ENCODE assay signal across 21 mouse cellular contexts in genomic region chr19:16147446-16147845, GRCm38 (mm10). TPM values are rescaled to one million over a fixed set of nuclear protein-coding genes. Genes with fewer than 3 reads are reported as not detected.
DNase-seq lines count a peak whose midpoint lies in the region; ATAC-seq and TF ChIP-seq lines count a peak whose summit lies in the region.
"Had no signal": no experiment of that assay in that cellular context is flagged by ENCODE, and none has a peak within 500 bp of the region (broad histone marks: within the 10 kb centered on the region; RNA-seq: fewer than 3 reads in every experiment).

No protein-coding gene starts in this region.

- no peaks in the 10 kb centered on the region for H3K4me1 ChIP-seq in forebrain, postnatal 0 days (ENCODE audit: insufficient read depth)
- H3K4me1 ChIP-seq in forebrain, embryonic 12.5 days = peaks cover 5% of the 10 kb centered on the region; the same call in 1 of the 2 replicates
- no peaks in the 10 kb centered on the region for H3K4me1 ChIP-seq in lung, postnatal 0 days (ENCODE audit: insufficient read depth, low read depth, low read length)
- H3K4me1 ChIP-seq in embryonic facial prominence, embryonic 13.5 days = peaks cover 17% of the 10 kb centered on the region; the same call in 1 of the 2 replicates
- H3K4me1 ChIP-seq in intestine, embryonic 15.5 days (replicated peaks) = 0 out of 2 replicates have a peak, but pooled peaks cover 5% of the 10 kb centered on the region
- H3K4me1 ChIP-seq: stomach, embryonic 15.5 days had no signal

- no peak overlapping the region for H3K4me3 ChIP-seq in forebrain, postnatal 0 days (ENCODE audit: low read depth, low read length)
- H3K4me3 ChIP-seq in forebrain, embryonic 12.5 days (replicated peaks) = no peak overlapping the region
- no peak overlapping the region for H3K4me3 ChIP-seq in lung, postnatal 0 days (ENCODE audit: low read depth, low read length)
- no peak overlapping the region for H3K4me3 ChIP-seq in embryonic facial prominence, embryonic 13.5 days
- no peak overlapping the region for H3K4me3 ChIP-seq in intestine, embryonic 15.5 days (replicated peaks)
- H3K4me3 ChIP-seq: embryonic facial prominence, embryonic 12.5 days; limb, embryonic 15.5 days; stomach, embryonic 15.5 days had no signal

- TF ChIP-seq CTCF in forebrain, postnatal 0 days (IDR thresholded peaks at IDR 0.05; ENCODE audit: low read depth) = no peak
- TF ChIP-seq CTCF in lung, postnatal 0 days (IDR thresholded peaks at IDR 0.05) = no peak

- 74% methylated on average over 6 of the region's 6 CpGs for WGBS in forebrain, postnatal 0 days
- whole genome bisulfite sequencing in forebrain, embryonic 12.5 days = 89% methylated on average over 6 of the region's 6 CpGs
- WGBS in lung, postnatal 0 days = 75% methylated on average over 6 of the region's 6 CpGs
- WGBS in embryonic facial prominence, embryonic 13.5 days = 42% methylated on average over 6 of the region's 6 CpGs
- 84% methylated on average over 6 of the region's 6 CpGs for WGBS in intestine, embryonic 15.5 days

- ATAC-seq in forebrain, postnatal 0 days = peak; percentile 88
- no peak for ATAC-seq in forebrain, embryonic 12.5 days (ENCODE audit: low FRiP score)
- ATAC-seq in lung, postnatal 0 days = peak; percentile 50; the same call in 1 of the 2 replicates
- ATAC-seq in embryonic facial prominence, embryonic 13.5 days (ENCODE audit: insufficient number of reproducible peaks, insufficient read depth, low FRiP score, low TSS enrichment, low read depth) = 0 out of 2 replicates have a peak, but pooled peaks have one; percentile 32
- no peak for ATAC-seq in intestine, embryonic 15.5 days
- ATAC-seq: hindbrain, embryonic 16.5 days; liver, postnatal 0 days; midbrain, embryonic 16.5 days had no signal

- H3K9me3 ChIP-seq in forebrain, postnatal 0 days (ENCODE audit: low read length) = no peaks in the 10 kb centered on the region
- no peaks in the 10 kb centered on the region for H3K9me3 ChIP-seq in forebrain, embryonic 12.5 days
- no peaks in the 10 kb centered on the region for H3K9me3 ChIP-seq in lung, postnatal 0 days (ENCODE audit: low read length)
- no peaks in the 10 kb centered on the region for H3K9me3 ChIP-seq in embryonic facial prominence, embryonic 13.5 days
- H3K9me3 ChIP-seq in intestine, embryonic 15.5 days = no peaks in the 10 kb centered on the region
- H3K9me3 ChIP-seq: embryonic facial prominence, embryonic 12.5 days; limb, embryonic 15.5 days; megakaryocyte, embryonic 14.5 days; stomach, embryonic 15.5 days had no signal

- no peak overlapping the region for H3K9ac ChIP-seq in forebrain, postnatal 0 days
- H3K9ac ChIP-seq in forebrain, embryonic 12.5 days = no peak overlapping the region
- no peak overlapping the region for H3K9ac ChIP-seq in lung, postnatal 0 days (replicated peaks; ENCODE audit: low read depth)
- no peak overlapping the region for H3K9ac ChIP-seq in embryonic facial prominence, embryonic 13.5 days
- H3K9ac ChIP-seq in intestine, embryonic 15.5 days = no peak overlapping the region
- H3K9ac ChIP-seq: embryonic facial prominence, embryonic 12.5 days; limb, embryonic 15.5 days; liver, postnatal 0 days; stomach, embryonic 15.5 days had no signal

- H3K4me2 ChIP-seq in forebrain, postnatal 0 days (ENCODE audit: low read depth) = no peak overlapping the region
- no peak overlapping the region for H3K4me2 ChIP-seq in forebrain, embryonic 12.5 days
- no peak overlapping the region for H3K4me2 ChIP-seq in lung, postnatal 0 days (replicated peaks; ENCODE audit: low read depth, low read length)
- no peak overlapping the region for H3K4me2 ChIP-seq in embryonic facial prominence, embryonic 13.5 days
- H3K4me2 ChIP-seq in intestine, embryonic 15.5 days (replicated peaks) = no peak overlapping the region
- H3K4me2 ChIP-seq: embryonic facial prominence, embryonic 12.5 days; heart, embryonic 11.5 days; limb, embryonic 15.5 days; stomach, embryonic 15.5 days had no signal

- DNase-seq in forebrain, postnatal 0 days = peak; percentile 48
- DNase-seq in lung, postnatal 0 days (ENCODE audit: low spot score) = no peak
- no peak for DNase-seq in lung, postnatal 14 days
- DNase-seq in urinary bladder, postnatal 4 days (ENCODE audit: low spot score in 2 of 2) = no peak
- DNase-seq: cerebellum, adult 11 months; cerebellum, postnatal 25 days; gastrocnemius, postnatal 25 days; kidney, adult 18-20 months; kidney, postnatal 14 days; liver, postnatal 0 days; spleen, adult 18-20 months had no signal

- no peak overlapping the region for H3K27ac ChIP-seq in forebrain, postnatal 0 days (ENCODE audit: low read depth, low read length)
- H3K27ac ChIP-seq in forebrain, embryonic 12.5 days = no peak overlapping the region
- H3K27ac ChIP-seq in lung, postnatal 0 days (ENCODE audit: low read length) = no peak overlapping the region
- peak overlapping the region; percentile 48 for H3K27ac ChIP-seq in embryonic facial prominence, embryonic 13.5 days
- no peak overlapping the region for H3K27ac ChIP-seq in intestine, embryonic 15.5 days
- H3K27ac ChIP-seq: embryonic facial prominence, embryonic 12.5 days; limb, embryonic 15.5 days; stomach, embryonic 15.5 days had no signal

- no peak for TF ChIP-seq EP300 in lung, postnatal 0 days (IDR thresholded peaks at IDR 0.05)

- no peaks in the 10 kb centered on the region for H3K36me3 ChIP-seq in forebrain, postnatal 0 days (ENCODE audit: insufficient read depth)
- 0 out of 2 replicates have a peak, but pooled peaks cover 10% of the 10 kb centered on the region for H3K36me3 ChIP-seq in forebrain, embryonic 12.5 days (replicated peaks)
- no peaks in the 10 kb centered on the region for H3K36me3 ChIP-seq in lung, postnatal 0 days (ENCODE audit: insufficient read depth, low read length)
- H3K36me3 ChIP-seq in embryonic facial prominence, embryonic 13.5 days = peaks cover 11% of the 10 kb centered on the region
- no peaks in the 10 kb centered on the region for H3K36me3 ChIP-seq in intestine, embryonic 15.5 days
- H3K36me3 ChIP-seq: stomach, embryonic 15.5 days had no signal

- H3K27me3 ChIP-seq in forebrain, postnatal 0 days (ENCODE audit: insufficient read depth, low read length) = no peaks in the 10 kb centered on the region
- no peaks in the 10 kb centered on the region for H3K27me3 ChIP-seq in forebrain, embryonic 12.5 days
- no peaks in the 10 kb centered on the region for H3K27me3 ChIP-seq in lung, postnatal 0 days (replicated peaks; ENCODE audit: insufficient read depth, low read length)
- no peaks in the 10 kb centered on the region for H3K27me3 ChIP-seq in embryonic facial prominence, embryonic 13.5 days
- no peaks in the 10 kb centered on the region for H3K27me3 ChIP-seq in intestine, embryonic 15.5 days (replicated peaks)
- H3K27me3 ChIP-seq: embryonic facial prominence, embryonic 12.5 days; limb, embryonic 15.5 days; megakaryocyte, embryonic 14.5 days; stomach, embryonic 15.5 days had no signal

RNA-seq across cellular contexts. Expression of gene Gnaq, which starts 14.8 kb away (rescaled TPM):
- 115 and 143 TPM in 2 replicates for total RNA-seq in forebrain, postnatal 0 days (2014; rRNA removed)
- 60.1 and 94.2 TPM in 2 replicates for polyA plus RNA-seq in forebrain, postnatal 0 days (2015; fragmentation: Nextera tagmentation; extraction: Ambion mirVana)
- 44.0 and 49.5 TPM in 2 replicates for polyA plus RNA-seq in forebrain, embryonic 12.5 days (2016; fragmentation: Nextera tagmentation; extraction: Ambion mirVana)
- 27.6 and 30.2 TPM in 2 replicates for polyA plus RNA-seq in lung, postnatal 0 days (2015; fragmentation: Nextera tagmentation; extraction: Ambion mirVana)
- polyA plus RNA-seq in embryonic facial prominence, embryonic 13.5 days (2015; fragmentation: Nextera tagmentation; extraction: Ambion mirVana) = 29.9 and 34.6 TPM in 2 replicates
- 28.1 and 28.3 TPM in 2 replicates for polyA plus RNA-seq in intestine, embryonic 15.5 days (2015; fragmentation: Nextera tagmentation; extraction: Ambion mirVana)

Comparison
In these comparisons a context has a peak if more than half of its experiments do, and no peak if none do; other contexts are left out.
1. ATAC-seq: peak in forebrain, postnatal 0 days (single experiment), lung, postnatal 0 days (single experiment) and embryonic facial prominence, embryonic 13.5 days (single experiment); none in forebrain, embryonic 12.5 days (single experiment) and intestine, embryonic 15.5 days (single experiment).